Mouse (Mus musculus): ENCODE results near the gene Col26a1. TPM values are rescaled to one million over a fixed set of nuclear protein-coding genes. Genes with fewer than 3 reads are reported as not detected.

Col26a1 gene
- total RNA-seq, 1 experiment from 2014 or later: not detected

DNA sequence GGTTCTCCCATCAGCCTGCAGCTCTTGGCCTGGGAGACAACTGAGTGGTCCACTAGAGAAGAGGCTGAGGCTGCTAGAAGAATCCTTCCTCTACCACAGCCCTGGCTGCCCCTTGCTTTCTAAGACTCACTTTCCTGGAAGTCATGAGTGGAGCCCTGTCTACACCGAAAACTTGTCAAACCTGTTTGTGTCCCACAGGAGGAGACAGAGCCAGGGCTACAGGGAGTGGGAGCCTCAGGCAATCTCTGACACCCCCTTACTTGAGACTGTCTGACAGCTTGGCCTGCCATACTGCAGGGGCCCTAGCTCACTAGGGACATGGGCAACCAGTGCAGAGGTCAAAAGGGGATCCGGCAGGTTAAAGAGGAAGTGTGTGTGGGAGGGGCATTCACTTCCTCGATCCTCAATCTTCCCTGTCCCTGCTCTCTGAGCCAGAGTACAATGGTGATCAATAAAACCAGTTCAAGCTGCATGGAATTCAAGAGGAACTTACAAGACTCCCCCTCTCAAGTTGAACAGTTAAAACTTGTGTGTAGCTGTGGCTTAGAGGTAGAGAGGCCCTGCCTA lies 180.8 kb downstream of the Col26a1 start:
- peak; percentile 52 for ATAC-seq (replicated peaks; ENCODE audit: low read depth, poor library complexity, severe bottlenecking)

DNA sequence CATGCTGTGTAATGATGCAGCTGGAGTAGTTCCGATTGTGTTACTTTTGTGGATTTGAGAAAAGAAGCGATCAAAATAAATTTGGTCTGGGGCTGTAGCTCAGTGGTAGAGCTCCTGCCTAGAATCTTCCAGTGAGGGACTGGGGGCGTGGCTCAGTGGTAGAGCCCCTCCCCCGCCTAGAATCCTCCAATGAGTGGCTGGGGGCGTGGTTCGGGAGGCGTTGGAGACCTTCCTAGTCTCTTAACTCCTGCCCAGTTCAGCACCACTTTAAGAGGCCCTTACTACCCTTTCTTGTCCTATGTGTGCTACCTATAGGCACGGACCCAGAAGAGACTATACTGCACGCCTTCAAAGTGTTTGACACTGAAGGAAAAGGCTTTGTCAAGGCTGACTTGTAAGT lies 185.4 kb downstream of the Col26a1 start:
- ATAC-seq (replicated peaks; ENCODE audit: low read depth, poor library complexity, severe bottlenecking): no peak

DNA sequence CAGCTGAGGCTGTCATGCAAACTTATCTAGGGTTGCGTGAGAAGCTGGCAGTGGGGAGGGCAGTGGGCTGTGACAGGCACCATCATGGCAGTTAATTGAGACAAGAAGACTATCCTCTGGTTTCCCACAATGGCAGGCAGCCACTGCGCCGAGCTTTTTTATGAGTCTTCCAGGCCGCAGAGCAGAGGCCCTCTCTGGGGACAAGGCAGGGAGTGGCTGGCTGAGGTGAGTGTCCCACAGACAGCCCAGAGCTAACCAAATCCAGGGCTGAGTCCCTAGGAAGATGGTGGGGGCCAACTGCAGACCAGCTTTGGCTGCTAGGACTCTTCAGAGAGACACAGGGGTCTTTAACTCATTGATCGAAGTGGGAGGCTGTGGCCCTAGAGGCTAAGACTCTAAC lies 186.5 kb downstream of the Col26a1 start:
- no peak for ATAC-seq (replicated peaks; ENCODE audit: low read depth, poor library complexity, severe bottlenecking)

DNA sequence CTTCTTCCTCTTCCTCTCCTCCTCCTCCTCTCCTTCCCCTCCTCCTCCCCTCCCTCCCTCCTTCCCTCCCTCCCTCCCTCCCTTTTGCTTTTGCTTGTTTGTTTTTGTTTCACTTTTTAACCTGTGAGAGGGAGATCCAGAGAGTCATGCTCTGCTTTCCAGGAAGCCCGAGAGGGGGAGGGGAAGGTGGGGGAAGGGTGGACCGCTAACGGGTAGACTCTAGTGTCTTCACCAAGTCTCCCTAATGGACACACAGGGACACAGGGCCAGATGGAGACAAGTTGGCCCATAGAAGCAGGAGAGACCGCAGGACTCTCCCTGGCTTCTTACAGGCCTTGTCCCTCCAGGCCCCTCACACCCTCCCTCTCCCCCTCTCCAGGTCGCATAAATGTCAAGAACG lies 188.0 kb downstream of the Col26a1 start:
- no peak for ATAC-seq (replicated peaks; ENCODE audit: low read depth, poor library complexity, severe bottlenecking)

DNA sequence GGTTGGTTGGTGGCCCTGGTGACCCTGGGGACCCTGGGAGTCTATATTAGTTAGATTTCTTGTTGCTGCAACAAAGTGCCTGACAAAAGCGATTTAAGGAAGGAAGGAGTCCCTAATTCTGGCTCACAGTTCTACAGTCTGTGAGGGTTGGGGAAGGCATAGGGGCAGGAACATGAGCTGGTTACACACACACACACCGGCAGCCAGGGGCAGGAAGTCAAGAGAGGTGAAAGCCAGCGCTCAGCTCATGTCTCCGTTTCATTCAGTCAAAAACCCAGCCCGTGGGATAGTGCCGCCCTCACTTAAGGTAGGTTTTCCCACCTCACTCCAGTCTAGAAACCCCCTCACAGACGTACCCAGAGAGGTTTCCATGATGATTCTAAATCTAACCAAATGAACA lies 189.6 kb downstream of the Col26a1 start:
- ATAC-seq (replicated peaks; ENCODE audit: low read depth, poor library complexity, severe bottlenecking): peak; percentile 42; the same call in 1 of the 2 replicates

DNA sequence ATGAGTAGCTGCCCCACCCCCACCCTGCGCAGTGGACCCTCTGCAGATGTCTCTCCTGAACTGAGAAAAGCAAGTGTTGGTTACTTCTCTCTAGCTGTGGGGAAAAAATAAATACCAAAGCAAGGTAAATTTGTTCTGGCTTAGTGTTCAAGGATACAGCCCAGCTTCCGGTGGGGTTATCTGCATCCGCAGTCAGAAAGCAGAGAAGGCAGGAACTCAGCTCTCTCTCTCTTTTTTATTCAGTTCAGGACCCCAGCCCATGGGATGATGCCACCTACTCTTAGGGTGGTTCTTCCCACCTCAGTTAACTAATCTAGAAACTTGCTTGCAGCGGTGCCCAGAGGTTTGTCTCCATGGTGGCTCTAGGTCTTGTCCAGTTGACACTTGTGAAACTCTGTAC lies 190.2 kb downstream of the Col26a1 start, which contains the start of gene Myl10:
Myl10 (plus strand) TSS at position 363 of the 400 bp plus-strand sequence.
- ATAC-seq (replicated peaks; ENCODE audit: low read depth, poor library complexity, severe bottlenecking): no peak

Other genes starting within 250 kb of the Col26a1 start
- gene Myl10, start 190.1 kb downstream of the Col26a1 start, total RNA-seq (2017): 1.1 TPM in 1 of 2 replicates, not detected in the other
- gene Ift22, start 24.9 kb upstream of the Col26a1 start, total RNA-seq (2017): 3.8 and 15.0 TPM in 2 replicates
- 101 and 120 TPM in 2 replicates for gene Fis1, start 70.1 kb upstream of the Col26a1 start, total RNA-seq (2017)
- gene Cldn15, start 83.4 kb upstream of the Col26a1 start, total RNA-seq (2017): 1.3 and 1.8 TPM in 2 replicates
- gene Plod3, start 103.8 kb upstream of the Col26a1 start, total RNA-seq (2017): 35.1 and 57.3 TPM in 2 replicates
- 28.2 and 32.1 TPM in 2 replicates for gene Znhit1, start 104.8 kb upstream of the Col26a1 start, total RNA-seq (2017)
- gene Vgf, start 143.2 kb upstream of the Col26a1 start, total RNA-seq (2017): not detected in 2 replicates
- gene Ap1s1, start 162.9 kb upstream of the Col26a1 start, total RNA-seq (2017): 63.6 and 70.1 TPM in 2 replicates
- not detected in 2 replicates for gene Serpine1, start 189.1 kb upstream of the Col26a1 start, total RNA-seq (2017)
- gene Trim56, start 233.0 kb upstream of the Col26a1 start, total RNA-seq (2017): 27.7 and 34.3 TPM in 2 replicates

Measured in common myeloid progenitor, adult 5-6 weeks (primary cell).